Mouse (Mus musculus) lung, postnatal 36 days (tissue): Measurements from ENCODE around the gene Actn1.

Source experiments
- DNase-seq: peaks from one replicate; pipeline ENCODE4 v3.0.0; 2022; ENCODE audit warnings: mixed read lengths

Gene Actn1

DNA sequence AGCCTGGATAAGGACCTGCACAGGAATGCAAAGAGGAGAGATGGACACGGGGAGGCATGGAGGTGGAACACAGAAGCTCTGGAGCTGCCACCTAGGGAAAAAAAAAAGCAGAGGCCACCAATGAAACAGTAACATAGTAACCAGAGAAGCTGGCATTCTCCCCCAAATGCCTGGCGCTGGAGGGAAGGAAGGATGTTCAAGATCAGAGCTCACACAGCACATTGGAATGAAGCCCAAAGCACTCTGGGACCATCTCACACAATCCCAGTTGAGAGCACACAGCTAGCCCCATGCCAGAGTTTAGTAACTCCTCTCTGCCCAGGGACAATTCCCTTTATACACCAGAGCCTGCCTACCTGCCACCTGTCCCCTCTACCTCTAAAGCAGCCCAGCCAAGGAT lies 34.1 kb downstream of the Actn1 start:
- DNase-seq: no peak

DNA sequence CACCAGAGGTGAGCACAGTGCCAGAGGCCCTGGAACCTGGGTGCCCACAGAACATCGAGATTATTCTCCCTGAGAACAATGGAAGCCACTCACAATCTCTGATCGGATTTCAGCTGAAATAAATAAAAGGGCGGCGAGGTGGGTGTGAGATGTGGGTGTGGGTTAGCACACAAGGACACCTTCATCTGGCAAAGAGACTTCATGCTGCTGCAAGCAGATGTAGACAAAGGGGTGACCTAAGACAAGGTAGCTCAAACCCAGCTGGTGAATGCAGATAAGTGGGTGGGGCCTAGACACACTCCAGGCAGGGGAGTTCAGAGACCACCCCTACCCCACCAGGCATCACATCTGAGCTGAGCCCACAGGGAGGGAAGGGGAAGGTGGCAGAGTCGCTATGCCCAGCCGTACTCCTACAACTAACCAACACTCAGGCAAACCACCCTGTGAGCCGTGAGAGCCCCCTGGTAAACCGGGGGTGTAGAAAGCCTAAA lies 35.9 kb downstream of the Actn1 start:
- DNase-seq: no peak

DNA sequence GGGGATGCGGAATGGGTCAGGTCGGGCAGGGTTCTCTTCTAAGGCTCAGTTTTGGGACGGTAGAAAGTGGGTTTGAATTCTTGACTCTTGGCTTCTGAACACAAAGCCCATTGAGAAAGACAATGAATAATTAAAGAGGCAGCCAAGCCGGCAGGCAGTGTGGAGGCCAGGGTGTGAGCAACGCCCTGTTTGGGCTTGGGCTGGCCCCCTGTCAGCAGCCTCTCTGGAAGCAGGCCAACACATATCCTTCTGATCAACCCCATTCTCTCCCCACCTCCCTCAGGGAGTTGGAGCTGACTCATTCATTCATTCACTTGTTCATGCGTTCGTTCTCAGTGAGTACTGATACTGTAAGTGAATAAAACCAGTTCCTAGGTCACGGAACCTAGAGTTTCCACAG lies 36.7 kb downstream of the Actn1 start:
- peak; percentile 55 for DNase-seq

DNA sequence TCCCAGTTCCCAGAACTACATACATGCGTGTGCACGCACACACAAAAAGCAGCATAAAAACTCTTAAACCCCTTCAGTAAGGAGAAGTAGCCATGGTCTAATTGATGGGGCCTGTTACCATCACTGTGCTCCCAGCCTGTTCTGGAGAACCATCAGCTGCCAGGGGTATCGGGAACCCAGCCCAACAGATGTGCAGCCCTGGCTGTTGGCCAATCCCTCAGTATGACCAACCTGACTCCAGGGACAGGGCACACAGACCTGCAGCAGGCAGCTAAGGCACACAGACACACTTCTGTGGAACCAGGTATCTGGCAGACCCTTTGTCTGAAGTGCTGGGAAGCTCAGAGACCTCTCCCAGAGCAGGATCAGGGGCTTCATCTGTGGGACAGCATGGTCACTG lies 37.7 kb downstream of the Actn1 start:
- DNase-seq: no peak

DNA sequence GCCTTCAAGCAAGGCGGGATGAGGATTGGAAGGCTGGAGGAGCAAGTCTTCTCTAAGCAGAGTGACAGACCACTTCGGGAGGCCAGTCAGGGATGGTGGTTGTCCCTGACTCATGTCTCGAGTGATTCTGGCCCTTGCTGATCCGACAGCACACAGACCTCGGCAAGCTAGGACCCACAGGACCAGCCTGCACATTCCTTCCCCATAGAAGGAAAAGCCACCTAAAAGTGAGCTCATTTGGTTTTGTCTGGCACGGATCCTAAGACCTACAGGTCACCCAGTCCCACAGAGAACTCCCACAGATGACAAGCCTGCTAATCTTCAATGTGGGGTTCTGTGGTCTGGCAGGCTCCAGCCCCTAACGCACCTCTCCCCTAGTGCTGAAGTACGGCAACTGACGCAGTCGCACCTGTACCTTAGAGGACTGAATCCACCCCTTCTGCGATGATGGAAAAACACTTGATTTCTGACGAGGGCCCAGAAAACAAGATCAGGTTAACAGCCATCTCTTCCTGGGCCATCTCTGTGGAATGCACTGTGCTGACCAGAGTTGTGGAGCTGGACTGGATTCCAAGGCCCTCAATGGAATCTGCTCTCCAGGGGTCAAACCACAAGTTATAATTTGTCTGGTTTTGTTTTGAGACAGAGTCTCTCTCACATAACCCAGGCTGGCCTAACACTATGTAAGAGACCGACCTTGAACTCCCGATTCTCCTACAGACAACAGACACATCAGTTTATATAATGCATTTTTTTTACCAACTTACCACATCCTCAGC lies 39.7 kb downstream of the Actn1 start:
- peak; percentile 31 for DNase-seq

DNA sequence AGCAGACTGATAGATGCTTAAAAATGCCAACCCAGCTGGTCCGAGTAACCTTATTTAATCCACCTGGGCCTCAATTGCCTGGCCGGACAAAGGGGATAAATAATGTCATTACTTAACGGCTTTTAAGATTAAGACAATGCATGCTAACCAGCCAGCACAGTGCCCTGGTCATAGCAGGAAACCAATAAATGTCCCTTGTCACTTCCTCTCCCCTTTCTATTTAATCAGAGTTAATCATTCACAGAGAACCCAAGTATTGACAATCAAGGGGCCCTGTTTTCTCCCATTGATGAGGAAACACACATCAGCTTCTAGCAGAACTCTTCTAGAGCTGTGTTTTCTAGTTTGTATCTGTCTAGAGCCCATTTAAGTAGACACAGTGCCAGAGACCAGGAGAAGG lies 41.4 kb downstream of the Actn1 start:
- DNase-seq: no peak

DNA sequence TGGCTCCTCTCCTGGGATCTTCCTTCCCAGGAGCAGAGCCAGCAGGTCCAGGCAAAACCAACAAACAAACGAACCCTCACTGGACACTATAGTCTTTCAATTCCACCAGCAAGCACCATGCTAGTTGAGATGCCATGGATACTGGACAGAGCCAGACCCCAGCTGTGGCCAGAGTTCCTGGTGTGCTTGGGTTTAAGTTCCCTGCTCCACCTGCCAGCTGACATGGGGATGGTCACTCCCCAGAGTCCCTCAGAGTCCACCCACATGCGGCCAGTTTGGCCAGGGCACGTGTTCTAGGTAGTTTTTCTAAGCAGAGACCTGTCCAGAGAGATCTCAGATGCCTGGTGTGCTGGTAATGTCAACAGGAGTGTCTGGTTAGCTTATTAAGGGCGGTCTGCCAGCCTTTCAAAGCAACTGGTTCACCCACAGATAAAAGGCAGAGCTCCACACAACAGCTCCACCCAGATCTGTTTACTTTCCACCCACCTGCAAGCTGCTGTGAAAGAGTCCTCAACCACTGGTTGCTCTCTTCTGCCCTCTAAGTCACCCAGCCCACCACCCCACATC lies 42.0 kb downstream of the Actn1 start:
- peak; percentile 41 for DNase-seq

DNA sequence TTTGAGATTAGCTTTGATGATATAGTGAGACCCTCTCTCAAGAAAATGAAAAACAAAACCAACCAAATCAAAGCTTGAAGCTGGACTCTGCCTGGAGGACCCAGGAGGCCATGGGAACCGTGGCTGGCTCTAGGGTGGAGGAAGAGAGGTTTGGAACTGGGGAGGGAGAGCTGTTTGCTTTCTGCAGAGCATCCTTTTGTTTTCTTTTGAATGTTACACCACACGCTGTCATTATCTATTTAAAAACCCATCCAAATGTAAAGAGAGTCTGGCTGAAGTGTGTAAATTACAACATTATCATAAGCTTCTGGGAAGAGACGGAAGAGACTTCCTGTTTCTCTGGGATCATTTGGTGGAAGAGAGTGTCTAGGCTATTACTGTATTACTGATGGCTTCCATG lies 43.1 kb downstream of the Actn1 start:
- DNase-seq: no peak

DNA sequence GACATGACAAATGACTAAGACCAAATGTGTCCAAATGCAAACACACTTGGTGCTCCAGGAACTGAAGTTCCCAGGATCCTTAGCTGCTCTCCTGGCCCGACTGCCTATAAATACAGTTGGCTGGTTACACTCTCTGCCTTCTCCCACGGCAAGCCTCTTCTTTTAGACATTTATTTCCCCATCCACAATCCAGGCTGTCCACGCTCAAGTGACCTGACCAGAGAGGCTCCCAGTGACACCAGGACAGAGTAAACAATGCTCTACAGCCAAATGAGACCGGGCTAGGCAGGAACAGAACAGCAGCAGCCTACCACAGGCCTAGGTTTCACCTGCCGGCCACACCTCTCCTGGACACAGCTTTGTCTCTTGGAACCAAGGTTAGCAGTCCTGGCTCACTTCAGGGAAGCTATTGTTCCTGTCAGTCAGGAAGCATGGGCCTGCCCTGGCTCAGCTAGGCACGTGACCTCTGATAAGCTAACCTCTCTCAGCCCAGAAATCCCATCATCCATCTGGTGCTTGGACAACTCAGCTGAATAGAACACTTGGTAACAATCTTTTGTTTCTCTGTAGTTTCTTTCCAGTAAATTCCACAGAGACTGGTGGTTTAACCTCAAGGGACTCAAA lies 43.8 kb downstream of the Actn1 start:
- peak; percentile 78 for DNase-seq

DNA sequence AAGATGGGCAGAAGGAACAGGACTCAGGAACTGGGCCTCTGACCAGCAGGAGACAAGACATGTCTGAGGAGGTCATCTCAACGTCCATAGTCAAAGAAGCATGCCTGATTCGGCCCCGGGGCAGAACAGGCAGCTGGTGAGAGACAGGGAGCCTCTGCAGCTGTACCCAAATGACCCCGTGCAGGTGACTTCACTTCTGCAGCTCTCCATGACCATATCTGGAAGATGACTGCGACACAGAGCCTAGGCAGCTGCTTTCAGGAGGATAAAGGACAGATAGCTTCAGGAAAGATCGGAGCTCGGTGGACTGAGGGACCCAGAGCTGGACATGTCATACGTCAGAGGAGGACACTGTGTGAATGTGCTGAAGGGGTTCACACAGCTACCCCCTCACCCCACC lies 46.4 kb downstream of the Actn1 start:
- no peak for DNase-seq

DNA sequence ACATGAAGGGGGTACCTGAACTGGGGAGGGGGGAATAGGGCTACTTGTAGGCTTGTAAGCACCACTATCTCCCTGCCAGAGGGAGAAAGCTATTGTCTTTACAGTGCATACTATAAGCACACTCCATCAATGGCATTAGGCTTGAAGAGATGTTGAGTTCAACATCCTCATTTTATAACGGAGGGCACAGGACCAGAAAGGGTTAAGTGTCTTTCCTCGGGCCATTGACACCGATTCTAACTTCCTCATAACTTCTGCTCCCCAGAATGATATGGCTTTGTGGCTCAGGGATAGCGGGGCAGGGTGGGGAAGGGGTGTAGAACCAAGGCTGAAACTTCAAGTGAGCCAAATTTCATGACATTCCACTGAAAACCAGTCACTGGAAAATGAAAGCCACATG lies 46.9 kb downstream of the Actn1 start:
- DNase-seq: no peak

DNA sequence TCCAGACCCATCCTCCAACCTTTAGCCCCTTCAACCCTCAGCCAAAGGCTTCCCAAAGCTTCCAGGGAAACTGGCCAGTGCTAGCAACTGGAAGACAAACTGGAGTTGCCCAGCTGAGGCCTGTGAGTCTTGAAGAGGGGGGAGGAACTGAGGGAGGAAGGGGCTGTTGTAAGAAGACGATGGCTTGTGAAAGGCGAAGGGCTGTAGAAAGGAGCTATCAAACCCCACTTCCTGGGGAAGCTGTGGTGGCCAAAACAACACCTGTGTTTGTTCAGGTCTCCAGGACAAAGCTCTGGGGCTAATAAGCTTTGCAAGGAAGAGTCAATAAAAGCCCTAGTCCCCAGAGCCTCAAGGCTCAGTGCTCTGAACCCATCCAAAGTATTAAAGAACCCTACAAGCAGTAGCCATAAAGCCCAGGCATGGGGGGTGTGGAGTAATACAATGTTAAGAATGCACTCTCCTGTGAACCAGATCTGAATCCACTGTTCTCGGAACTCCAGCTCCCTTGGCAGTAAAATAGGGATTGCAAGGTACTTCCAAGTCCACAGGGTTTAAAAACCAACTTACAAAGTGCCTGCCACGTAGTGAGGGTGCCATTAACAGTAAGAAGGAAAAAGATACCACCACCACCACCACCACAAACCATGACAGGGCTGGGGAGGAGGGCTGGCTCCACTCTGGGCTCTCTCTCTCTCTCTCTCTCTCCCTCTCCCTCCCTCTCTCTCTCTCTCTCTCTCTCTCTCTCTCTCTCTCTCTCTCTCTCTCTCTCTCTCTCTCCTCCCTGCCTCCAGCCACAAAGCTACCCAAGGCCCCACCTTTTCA lies 49.2 kb downstream of the Actn1 start:
- DNase-seq: peak; percentile 63

DNA sequence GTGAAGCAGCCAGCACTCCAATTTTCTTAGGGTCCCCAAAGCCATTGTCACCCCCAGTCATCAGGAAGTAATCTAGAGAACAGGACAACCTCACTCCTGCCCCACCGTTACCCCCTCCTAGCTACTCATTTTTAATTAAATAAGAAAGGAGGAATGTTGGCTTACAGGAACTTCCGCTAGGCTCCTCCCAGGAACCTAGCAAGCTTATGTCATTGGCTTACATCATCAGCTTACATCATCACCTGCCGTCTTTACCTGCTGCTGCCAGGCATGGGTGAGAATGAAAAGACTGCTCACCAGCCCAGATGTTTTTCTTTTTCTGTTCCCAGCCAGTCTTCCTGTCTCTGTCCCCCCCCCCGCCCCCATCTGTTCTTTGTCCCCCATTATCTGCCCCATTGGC lies 50.3 kb downstream of the Actn1 start:
- DNase-seq: no peak

DNA sequence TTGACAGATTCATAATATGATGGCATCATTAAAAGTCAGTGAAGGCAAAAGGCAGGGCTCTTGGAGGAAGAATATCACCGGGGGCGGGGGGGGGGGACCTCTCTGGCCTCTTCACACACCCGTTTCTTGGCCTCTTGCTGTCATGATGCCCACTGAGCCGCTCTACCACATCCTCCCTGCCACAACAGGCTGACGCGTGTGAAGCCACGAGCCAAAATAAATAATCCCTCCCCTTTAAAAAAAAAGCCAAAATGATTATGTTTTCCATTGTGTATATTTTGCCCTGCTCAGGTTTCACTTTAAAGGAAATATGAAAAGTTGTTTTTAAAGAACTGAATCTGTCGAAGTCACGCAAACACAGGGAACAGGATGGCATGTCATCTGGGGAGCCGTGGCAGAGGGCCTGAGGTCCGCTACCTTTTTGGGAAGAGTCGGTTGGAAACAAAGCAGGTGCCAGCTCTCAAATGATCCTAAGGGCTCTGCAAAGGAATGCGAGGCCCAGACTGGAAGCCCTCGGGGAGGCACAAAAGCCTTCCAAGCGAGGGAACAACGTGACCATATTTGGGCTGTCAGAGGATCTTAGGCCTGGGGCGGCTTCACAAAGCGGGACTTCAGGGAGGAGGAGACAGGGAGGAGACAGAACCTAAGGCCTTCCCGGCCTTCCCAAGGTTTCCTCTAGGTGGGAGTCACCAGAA lies 51.9 kb downstream of the Actn1 start:
- peak; percentile 58 for DNase-seq

DNA sequence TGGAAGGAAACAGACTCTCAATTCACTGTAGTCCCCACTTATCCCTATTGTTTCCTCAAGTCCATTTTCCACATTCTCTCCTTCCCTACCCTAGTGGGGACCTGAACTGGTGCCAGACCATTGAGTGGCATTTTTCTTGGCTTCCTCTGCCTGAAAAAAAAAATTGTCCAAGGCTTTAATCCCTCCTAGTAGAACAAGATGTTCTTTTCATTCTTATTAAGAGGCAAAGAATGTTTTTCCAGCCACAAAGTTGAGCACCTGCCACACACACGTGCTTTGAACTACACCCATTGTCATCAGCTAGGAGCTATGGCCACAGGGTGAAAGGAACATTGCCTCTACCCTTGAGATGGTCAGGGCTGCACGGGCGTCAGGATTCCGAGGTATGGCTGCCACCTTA lies 56.9 kb downstream of the Actn1 start:
- peak; percentile 85 for DNase-seq

DNA sequence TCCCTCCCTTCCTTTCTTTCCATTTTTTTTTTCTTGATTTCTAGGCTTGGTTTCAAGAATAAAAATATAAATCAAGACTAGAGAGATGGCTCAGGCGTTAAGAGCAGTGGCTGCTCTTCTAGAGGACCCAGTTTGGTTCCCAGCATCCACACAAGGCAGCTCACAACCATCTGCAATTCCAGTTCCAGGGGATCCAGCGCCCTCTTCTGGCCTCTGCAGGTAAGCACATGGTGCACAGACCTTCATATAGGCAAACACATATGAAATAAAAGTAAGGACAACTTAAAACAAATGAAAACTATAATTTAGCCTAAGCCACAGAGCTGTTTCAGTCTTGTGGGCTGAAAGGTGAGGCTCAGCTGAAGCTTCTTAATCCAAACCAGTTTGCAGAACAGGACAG lies 60.4 kb downstream of the Actn1 start:
- no peak for DNase-seq

DNA sequence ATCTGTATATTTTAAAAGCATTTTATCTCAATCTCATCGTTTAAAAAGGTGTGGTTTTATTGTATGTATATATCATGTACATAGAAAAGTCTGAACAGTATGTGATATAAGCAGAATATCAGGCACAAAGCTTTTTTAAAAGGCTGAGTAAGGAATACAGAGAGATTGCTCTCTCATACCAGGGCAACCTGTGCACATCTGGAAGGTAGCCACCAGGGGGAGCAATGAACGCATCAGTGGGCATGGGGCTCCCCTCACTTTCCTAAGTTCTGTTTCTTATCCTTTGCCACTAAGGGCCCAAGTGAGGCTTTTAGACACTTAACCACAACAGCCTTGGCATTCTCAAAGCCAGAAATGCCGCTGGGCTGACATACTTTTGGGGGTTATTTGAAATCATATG lies 61.7 kb downstream of the Actn1 start:
- DNase-seq: peak; percentile 90

DNA sequence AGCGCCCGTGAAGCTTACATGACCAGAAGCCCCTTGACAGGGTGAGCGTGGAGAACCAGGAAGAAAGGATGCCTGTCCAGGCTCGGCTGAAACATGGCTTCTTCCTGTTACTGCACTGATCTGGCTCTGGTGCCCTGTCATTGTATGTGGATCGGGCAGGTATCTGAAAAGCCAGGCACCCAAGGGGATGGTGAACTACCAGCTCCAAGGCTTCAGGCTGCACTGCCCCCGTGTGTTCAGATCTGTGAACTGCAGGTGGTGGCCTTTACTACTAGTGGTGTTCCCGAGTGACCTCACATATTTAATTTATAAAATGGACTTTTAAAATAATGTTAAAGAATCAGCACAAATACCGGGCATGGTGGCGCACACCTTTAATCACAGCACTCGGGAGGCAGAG lies 62.8 kb downstream of the Actn1 start:
- peak; percentile 74 for DNase-seq

DNA sequence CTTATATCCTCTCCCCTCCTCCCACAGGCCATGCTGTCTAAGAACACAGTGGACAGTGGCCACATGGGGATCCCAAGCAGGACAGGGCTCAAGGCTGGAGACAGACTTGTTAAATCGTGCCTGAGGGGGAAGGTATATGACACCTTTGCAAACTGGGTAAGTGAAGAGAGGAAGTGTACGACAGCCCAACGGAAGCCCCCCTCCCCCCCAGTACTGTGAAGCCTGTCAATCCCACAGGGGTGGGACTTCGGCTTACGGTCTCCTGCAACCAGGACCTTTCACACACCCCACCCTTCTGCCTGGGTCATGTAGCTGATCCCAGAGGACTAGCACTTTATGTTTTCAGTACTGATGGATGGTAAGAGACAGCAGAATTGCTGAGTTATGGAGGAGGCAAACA lies 68.4 kb downstream of the Actn1 start:
- DNase-seq: no peak

DNA sequence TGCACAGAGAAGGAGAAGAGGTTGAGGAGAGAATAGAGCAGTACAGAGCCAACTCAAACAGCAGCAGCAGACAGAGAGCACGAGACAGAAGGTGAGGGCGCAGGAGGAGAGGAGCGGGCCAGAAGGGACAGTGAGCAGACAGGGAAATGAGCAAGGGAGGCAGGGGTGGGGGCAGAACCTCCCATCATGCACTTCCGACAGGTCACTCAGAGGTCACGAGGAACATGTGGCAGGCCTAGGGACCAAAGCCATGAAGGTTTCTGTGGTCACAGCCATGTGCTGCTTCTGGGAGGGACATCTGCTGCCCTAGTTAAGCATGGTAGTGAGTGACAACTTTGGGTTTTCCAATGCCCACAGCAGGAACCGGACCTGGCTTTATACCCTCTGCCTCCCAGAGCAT lies 68.8 kb downstream of the Actn1 start:
- DNase-seq: no peak

DNA sequence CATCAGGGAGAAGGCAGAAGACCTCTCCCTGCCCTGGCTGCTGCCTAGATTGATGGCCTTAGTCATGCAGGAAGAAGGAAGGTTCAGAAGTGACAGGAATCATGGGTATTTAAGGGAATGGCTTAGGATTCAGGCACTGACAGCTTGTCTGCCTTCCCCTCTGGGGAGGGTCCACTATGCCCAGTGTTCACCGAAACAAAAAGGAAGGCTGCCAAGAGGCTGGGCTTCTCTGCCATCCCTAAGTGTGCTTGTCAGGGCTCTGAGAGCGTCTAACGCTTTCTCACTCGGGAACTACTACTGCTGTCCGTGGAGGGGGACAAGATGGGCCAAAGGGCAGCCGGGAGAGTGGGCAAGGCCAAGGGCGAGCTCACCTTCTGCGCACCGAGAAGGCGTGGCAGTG lies 69.3 kb downstream of the Actn1 start:
- DNase-seq: no peak

DNA sequence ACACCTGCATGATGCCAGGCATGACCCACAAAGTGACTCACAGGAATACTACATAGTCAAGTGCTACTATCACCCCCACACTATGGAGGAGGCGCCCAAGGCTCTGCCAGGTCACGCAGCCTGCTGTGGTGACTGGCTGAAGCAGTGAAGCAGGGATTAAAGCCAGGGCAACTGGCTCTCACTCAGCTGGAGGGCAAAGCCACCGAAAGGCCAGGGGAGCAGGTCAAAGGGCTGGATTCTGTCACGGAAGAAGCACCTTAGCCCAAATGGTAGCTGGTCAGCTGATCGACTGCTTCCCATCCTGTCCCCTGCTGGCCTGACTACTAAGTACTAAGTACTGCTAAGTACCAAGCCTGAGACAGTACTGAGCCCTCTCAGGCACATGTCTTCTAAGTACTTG lies 76.1 kb downstream of the Actn1 start:
- DNase-seq: no peak

DNA sequence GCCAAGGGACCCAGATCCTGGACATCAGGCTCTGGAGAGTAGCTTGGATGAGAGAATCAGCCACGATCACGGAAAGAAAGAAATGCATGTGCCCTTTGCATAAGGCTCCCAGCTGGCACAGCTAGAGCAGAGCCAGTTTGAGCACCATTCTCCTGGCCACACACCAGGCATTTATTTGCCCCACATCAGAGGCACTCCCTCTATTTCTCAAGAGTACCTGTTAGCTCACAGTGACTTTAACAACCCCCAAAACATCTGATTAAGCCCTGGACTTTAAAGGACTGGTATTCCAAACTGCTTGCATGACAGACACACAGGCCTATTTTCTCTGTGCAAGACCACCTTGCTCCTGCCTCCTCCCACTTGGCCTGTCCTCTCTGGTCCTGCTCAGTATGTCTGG lies 78.3 kb downstream of the Actn1 start:
- DNase-seq: no peak
